Mouse (Mus musculus): ENCODE measurements at regions not wholly inside any gene's neighbourhood (a gene's known extent, or its start where the extent isn't known, plus 50 kb on each side); places are given as distances from the start of the nearest gene placed in this dataset.

DNA sequence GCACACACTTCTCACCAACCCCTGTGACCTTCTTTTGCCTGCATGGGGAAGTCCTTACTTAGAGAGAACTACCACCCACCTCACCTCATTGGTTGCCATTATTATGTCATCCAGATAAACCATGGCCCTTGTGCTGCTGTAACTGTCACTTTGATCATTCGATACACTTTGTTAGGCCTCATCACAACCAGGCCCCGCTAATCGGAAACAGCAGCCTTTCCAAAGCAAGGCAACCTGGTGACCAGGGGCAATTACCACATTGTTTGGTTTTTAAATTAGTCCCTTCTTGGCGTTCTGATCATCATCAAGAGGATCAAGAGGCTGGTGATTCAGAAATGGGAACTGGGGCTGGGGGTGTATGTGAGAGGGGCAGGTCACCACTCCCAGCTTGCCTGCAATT is 208.9 kb upstream of the Meis1 start:
- DNase-seq (ENCODE audit: low read depth, low spot score): no peak

- no peak for DNase-seq (ENCODE audit: low read depth, low spot score)
Measured at GRCm38 (mm10) chr11:19246390-19247114, 227.8 kb upstream of the Meis1 start.

GRCm38 (mm10) chr11:19253605-19254004 is 234.8 kb upstream of the Meis1 start:
- no peak for DNase-seq (ENCODE audit: low read depth, low spot score)

DNA sequence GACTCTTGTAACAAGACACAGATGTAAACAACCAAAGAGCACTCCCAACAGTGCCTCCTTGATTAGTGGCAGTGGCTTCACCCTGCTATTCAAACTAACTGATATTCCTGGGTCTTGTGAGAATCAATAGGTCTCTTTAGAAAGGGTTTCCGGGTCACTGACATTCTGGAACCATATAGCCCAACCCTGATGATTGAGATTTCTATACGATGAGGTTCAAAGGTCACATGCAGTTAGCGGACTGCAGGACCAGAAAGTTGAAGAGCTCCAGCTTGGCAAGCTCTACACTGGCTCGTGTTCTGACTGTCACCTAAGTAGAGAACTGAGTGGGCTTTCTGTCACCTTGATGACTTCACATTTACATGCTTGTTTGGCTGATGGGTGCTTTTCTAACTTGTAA is 235.4 kb upstream of the Meis1 start:
- DNase-seq (ENCODE audit: low read depth, low spot score): no peak

DNA sequence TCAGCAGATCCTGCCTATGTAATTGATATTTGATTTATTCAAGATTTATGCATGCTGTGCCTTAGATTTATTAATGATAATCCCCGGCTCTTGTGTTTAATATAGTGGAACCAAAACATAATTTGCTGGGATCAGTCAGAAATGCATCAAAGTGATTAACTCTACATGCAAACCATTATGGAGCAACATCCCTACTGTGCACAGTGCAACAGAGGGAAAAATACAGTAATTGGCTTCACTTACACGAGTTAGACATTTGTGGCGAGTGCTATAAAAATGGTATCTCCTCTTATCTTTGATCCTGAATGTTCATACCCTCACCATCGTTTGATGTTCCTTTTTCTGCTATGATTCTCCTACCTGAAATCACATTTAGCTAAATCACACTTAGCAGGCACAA is 238.8 kb upstream of the Meis1 start:
- no peak for DNase-seq (ENCODE audit: low read depth, low spot score)

DNA sequence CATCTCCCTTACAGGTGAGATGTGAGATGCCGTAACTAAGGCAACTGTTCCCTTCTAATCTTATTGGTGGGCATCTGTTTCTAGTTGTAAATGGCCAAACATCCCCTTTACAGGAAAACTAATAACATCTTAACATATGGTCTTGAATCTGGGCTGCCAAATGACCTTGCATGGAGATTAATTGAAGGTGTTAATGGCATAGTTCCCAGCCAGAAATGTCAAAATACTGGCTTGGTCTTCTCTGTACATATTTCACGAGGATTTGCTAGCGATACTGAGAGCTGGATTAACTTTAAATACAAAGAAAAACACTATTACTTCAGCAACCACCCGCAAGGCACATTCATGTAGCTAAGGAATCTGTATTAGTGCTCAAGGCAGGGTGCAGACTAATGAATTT is 244.0 kb upstream of the Meis1 start:
- no peak for DNase-seq (ENCODE audit: low read depth, low spot score)

GRCm38 (mm10) chr11:19264798-19265671 is 246.2 kb upstream of the Meis1 start:
- no peak for DNase-seq (ENCODE audit: low read depth, low spot score)

DNA sequence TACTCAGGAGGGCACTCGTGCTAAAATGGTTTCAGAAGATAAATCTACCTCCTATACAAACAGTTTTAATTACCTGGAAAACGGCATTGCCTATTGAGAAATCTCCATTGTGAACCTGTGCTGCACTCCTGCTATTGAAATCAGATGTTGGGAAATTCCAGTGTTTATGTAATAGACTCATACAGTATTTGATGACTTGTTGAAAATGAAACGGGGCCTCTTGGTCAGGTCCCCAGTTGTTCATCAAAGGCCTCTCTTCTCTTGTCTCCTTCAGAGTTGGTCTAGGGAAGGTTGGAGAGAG is 246.8 kb upstream of the Meis1 start:
- no peak for DNase-seq (ENCODE audit: low read depth, low spot score)

- DNase-seq (ENCODE audit: low read depth, low spot score): no peak
Measured at GRCm38 (mm10) chr11:19290971-19291370, 272.2 kb upstream of the Meis1 start.

DNA sequence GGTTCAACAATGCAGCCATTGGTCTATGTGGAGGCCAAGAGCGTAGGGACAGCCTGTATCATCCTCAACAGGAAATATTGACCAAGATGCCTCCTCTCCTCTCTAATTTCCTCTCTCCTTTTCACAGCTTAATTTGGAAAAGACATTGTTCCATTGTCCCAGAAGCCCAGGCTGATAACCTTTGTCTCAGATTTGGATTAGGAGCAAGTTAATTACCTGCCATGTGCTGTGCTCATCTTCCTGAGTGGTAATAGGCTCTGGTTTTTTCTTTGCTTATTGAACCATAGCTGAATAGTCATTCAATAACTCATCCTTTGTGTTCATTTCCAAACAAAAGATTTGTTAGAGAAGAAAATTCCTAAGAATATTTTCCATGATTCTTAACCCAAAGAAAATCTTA is 280.6 kb upstream of the Meis1 start:
- DNase-seq (ENCODE audit: low read depth, low spot score): no peak

GRCm38 (mm10) chr11:19306687-19307086 is 287.9 kb upstream of the Meis1 start:
- DNase-seq (ENCODE audit: low read depth, low spot score): no peak

DNA sequence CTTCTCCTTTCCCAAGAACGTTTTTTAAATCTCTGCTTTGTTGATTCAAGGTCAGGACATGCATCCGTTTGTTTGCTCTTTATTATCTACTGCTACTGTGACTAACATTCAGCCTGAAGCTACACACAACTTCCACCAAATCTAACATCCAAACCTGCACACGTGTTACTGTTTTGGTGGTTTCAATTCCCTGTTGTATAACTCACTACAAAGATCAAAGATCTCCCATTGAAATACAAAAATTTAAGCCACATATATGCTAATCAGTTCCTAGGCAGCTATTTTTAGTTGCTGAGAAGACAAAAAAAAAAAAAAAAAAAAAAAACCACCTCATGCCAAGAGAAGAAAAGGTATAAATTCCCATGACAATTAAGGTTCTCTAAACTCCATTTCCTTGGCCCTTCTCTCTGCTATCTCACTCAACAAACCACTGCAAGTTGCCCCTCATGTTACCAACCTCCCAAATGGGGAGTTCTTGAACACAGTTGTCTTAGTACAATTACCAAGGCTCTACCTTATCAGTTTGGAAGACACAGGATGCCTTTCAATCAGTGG is 312.0 kb upstream of the Meis1 start:
- DNase-seq (ENCODE audit: low read depth, low spot score): no peak

DNA sequence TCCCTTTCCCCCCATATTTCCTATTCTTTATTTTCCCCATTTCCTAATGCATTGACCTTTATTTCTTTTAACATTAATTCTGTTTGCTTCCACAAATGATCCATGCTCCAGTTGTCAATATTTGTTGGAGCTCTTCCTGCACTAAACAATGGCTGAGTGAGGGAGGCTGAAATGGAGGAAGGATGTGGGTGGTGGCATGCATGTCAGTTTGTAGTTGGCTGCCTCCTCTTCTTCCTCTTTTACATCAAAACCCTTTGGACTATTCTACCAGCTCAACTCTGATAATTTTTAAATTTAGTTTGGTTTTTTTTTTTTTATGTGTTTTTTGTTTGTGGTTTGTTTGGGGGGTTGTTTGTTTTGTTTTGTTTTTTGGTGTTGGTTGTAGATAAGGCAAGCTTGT is 313.5 kb upstream of the Meis1 start:
- DNase-seq (ENCODE audit: low read depth, low spot score): no peak

GRCm38 (mm10) chr11:19332727-19333126 is 313.9 kb upstream of the Meis1 start:
- DNase-seq (ENCODE audit: low read depth, low spot score): no peak

DNA sequence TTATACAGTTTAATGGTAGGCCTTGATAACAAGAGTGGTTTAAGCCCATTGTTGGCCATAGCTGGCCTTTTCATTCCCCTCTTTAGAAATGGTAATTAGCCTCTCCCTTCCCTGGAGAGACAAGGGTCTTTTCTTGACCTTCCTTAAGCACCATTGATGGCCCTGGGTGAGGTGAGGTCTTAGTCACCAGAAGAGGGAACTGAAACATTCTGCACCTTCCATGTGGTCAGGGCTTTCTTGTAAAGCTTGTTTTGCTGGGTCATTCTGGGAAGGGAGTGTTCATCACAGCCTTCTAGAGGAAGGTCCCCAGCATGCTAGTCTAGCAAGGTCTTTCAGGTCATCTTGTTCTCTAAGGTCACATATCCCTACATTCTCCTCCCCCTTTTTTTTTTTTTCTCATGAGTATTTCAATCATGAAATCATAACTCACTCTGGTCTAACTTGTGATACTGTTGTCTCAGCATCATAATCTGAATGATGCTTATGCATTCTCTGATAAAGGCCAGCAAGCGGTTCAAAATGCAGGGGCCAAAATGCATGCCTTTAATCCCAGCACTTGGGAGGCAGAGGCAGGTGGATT is 315.2 kb upstream of the Meis1 start:
- DNase-seq (ENCODE audit: low read depth, low spot score): no peak

- DNase-seq (ENCODE audit: low read depth, low spot score): no peak
Measured at GRCm38 (mm10) chr11:19335384-19335783, 316.6 kb upstream of the Meis1 start.

DNA sequence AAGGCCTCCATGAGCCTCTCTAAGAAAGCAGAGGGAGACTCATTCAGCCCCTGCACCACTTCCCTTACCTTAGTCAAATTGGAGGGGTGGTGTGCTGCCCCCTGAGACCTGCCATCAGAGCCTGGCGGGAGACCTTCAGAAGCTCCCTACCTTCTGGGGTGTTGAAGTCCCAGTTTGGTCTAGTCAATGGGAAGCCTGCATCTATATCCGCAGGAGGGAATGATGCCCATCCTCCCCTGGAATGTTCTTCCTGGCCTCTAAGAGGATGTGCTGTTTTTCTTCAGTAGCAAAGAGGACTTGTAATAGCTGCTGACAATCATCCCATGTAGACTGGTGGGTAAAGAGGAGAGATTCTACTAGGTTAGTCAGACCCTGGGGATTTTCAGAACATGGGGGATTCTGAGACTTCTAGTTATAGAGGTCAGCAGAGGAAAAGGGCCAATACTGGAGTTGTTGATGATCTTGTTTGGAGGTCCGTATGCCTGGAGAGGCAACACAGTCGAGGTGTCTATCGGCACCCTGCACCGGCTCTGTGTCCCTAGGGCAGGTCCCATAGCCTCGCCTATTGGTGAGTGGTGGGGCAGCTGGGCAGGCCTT is 321.0 kb upstream of the Meis1 start:
- DNase-seq (ENCODE audit: low read depth, low spot score): no peak

DNA sequence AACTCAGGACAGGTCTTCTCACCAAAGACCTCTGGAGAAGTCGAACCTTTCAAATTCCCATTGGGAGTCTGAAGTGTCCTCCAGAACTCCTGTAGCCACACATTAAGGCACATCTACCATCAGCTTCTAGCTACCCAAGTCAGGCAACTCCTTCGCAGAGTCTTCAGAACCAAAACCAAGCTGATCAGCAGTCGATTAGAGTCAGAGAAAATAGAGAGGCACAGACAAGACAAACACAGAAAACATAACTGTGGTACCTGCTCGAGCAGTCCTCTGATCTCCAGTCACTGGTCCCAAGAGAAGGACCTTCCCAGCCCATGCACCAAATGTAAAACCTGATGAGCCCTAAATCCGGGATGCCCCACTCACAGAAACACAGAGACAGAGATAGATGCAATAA is 322.1 kb upstream of the Meis1 start:
- DNase-seq (ENCODE audit: low read depth, low spot score): no peak

GRCm38 (mm10) chr11:19341379-19341778 is 322.6 kb upstream of the Meis1 start:
- DNase-seq (ENCODE audit: low read depth, low spot score): no peak

GRCm38 (mm10) chr11:19342803-19343202 is 324.0 kb upstream of the Meis1 start:
- no peak for DNase-seq (ENCODE audit: low read depth, low spot score)

DNA sequence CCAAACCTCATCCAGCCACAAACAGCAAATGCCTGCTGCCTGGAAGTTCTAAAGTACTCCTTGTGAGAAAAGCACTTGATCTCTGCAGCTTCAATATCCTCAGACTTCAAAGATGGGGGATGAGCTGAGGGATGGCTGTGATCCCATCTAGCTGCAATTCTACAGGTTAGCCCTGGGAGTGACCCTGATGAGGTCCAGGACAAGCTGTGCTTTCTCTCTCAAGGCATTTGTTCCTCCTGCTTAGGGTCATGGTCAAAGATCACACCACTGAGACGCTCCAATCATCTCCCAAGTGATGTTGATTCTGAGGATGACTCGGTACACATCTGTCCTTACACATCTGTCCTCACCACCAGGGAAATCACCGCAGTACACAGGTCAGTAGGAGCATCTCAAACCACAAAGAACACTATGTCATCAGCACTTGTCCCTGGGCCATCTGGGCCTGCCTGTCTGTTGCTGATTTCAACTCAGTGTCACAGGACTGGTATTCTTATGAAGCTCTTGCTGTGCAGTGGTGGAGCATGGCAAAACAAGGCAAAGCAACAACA is 327.6 kb upstream of the Meis1 start:
- no peak for DNase-seq (ENCODE audit: low read depth, low spot score)
